Mouse (Mus musculus) liver, embryonic 16.5 days (tissue): ENCODE measurements around the gene Tbc1d24. TPM values are rescaled to one million over a fixed set of nuclear protein-coding genes. Genes with fewer than 3 reads are reported as not detected.

Source experiments
- ATAC-seq: fragments of 200-750 bp; cut with Nextera tagmentation; 2 replicates; pipeline ENCODE4 v1.8.0; 2017; ENCODE audit warnings: low read depth, mild to moderate bottlenecking, moderate number of reproducible peaks, moderate library complexity
- H3K27ac ChIP-seq: fragments of 300-500 bp; sonication (generic); 2 replicates; pipeline ENCODE4 v1.5.1; 2014; ENCODE audit warnings: mild to moderate bottlenecking, low read length
- H3K27me3 ChIP-seq: fragments of 300-500 bp; sonication (generic); 2 replicates; pipeline ENCODE4 v1.6.1; 2014; ENCODE audit warnings: low read depth, low read length, mixed read lengths; ENCODE audit not compliant: control insufficient read depth, insufficient read depth
- H3K36me3 ChIP-seq: fragments of 300-500 bp; sonication (generic); 2 replicates; pipeline ENCODE4 v1.6.1; 2014; ENCODE audit warnings: mild to moderate bottlenecking; ENCODE audit not compliant: control insufficient read depth, insufficient read depth
- H3K4me1 ChIP-seq: fragments of 300-500 bp; sonication (generic); 2 replicates; pipeline ENCODE4 v1.6.1; 2014; ENCODE audit warnings: low read depth, low read length, mixed read lengths; ENCODE audit not compliant: control insufficient read depth
- H3K4me2 ChIP-seq: fragments of 300-500 bp; sonication (generic); 2 replicates; pipeline ENCODE4 v1.6.1; 2014; ENCODE audit warnings: low read depth, low read length, mixed read lengths
- H3K4me3 ChIP-seq: fragments of 300-500 bp; sonication (generic); 2 replicates; pipeline ENCODE4 v1.5.1; 2014; ENCODE audit warnings: low read depth, mild to moderate bottlenecking, low read length
- H3K9ac ChIP-seq: fragments of 300-500 bp; sonication (generic); 2 replicates; pipeline ENCODE4 v1.6.1; 2014; ENCODE audit warnings: low read depth, low read length
- H3K9me3 ChIP-seq: fragments of 300-500 bp; sonication (generic); replicated peaks from 2 replicates; pipeline ENCODE4 v1.6.1; 2016; ENCODE audit warnings: low read length; ENCODE audit not compliant: control insufficient read depth
- WGBS: fragments of 180-500 bp; shearing (Covaris S2); extraction: QIAGEN DNeasy Blood & Tissue Kit; methylation state at CpG from one replicate; pipeline ENCODE4 v1.1.7; 2014; ENCODE audit not compliant: insufficient replicate concordance; 5-methylcytosine and 5-hydroxymethylcytosine counted together
- polyA plus RNA-seq: library from polyadenylated mRNA; unstranded; fragments of >200 nt; fragmentation: Nextera tagmentation; extraction: Ambion mirVana; gene quantifications from 2 replicates; pipeline ENCODE4 v1.2.1, GENCODE M21; 2015

The Tbc1d24 gene
- polyA plus RNA-seq, 1 experiment from 2014 or later = 7.4 TPM

GRCm38 (mm10) chr17:24206451-24207351 lies 1.3 kb upstream of the Tbc1d24 start:
- peak overlapping the region; percentile 100 for H3K4me2 ChIP-seq
- peak overlapping the region; percentile 93 for H3K27ac ChIP-seq
- peak overlapping the region; percentile 78 for H3K4me3 ChIP-seq
- H3K36me3 ChIP-seq = no peaks in the 10 kb centered on the region
- H3K9me3 ChIP-seq = no peaks in the 10 kb centered on the region
- peak; percentile 41 for ATAC-seq
- 4% methylated on average over 62 of the region's 62 CpGs for WGBS
- H3K27me3 ChIP-seq = peaks cover 11% of the 10 kb centered on the region
- H3K4me1 ChIP-seq = peaks cover 93% of the 10 kb centered on the region
- H3K9ac ChIP-seq = peak overlapping the region; percentile 87

- Histone ChIP-seq H3K9ac (peak overlapping the region; percentile 87), H3K4me3 (peak overlapping the region; percentile 78), H3K36me3 (no peaks in the 10 kb centered on the region), H3K27ac (peak overlapping the region; percentile 93), H3K4me2 (peak overlapping the region; percentile 100), H3K9me3 (no peaks in the 10 kb centered on the region), H3K4me1 (peaks cover 93% of the 10 kb centered on the region), H3K27me3 (peaks cover 6% of the 10 kb centered on the region; the same call in 1 of the 2 replicates)
- ATAC-seq = peak; percentile 2; the same call in 1 of the 2 replicates
- WGBS = 4% methylated on average over 15 of the region's 15 CpGs
Measured at GRCm38 (mm10) chr17:24205908-24206361, 573 bp upstream of the Tbc1d24 start.

GRCm38 (mm10) chr17:24204846-24205245 lies 516 bp downstream of the Tbc1d24 start:
- Histone ChIP-seq H3K9ac (peak overlapping the region; percentile 87), H3K27me3 (peaks cover 2% of the 10 kb centered on the region; the same call in 1 of the 2 replicates), H3K4me3 (peak overlapping the region; percentile 78), H3K27ac (peak overlapping the region; percentile 93), H3K4me1 (peaks cover 93% of the 10 kb centered on the region), H3K4me2 (peak overlapping the region; percentile 100), H3K36me3 (no peaks in the 10 kb centered on the region), H3K9me3 (no peaks in the 10 kb centered on the region)
- 3% methylated on average over 7 of the region's 7 CpGs for whole genome bisulfite sequencing
- no peak for ATAC-seq

- Histone ChIP-seq H3K36me3 (no peaks in the 10 kb centered on the region), H3K9ac (peak overlapping the region; percentile 87), H3K4me3 (peak overlapping the region; percentile 78), H3K27ac (peak overlapping the region; percentile 93), H3K9me3 (no peaks in the 10 kb centered on the region), H3K4me2 (peak overlapping the region; percentile 100), H3K4me1 (peaks cover 94% of the 10 kb centered on the region), H3K27me3 (peaks cover 2% of the 10 kb centered on the region; the same call in 1 of the 2 replicates)
- WGBS = 37% methylated on average over 3 of the region's 3 CpGs
- no peak for ATAC-seq
Measured at GRCm38 (mm10) chr17:24203611-24204534, 1.5 kb downstream of the Tbc1d24 start.

- peak overlapping the region; percentile 33 for H3K4me3 ChIP-seq
- peaks cover 94% of the 10 kb centered on the region for H3K4me1 ChIP-seq
- H3K9ac ChIP-seq = peak overlapping the region; percentile 50
- H3K36me3 ChIP-seq = no peaks in the 10 kb centered on the region
- H3K4me2 ChIP-seq = peak overlapping the region; percentile 100
- H3K9me3 ChIP-seq = no peaks in the 10 kb centered on the region
- WGBS = 20% methylated on average over 4 of the region's 4 CpGs
- ATAC-seq = peak; percentile 67
- H3K27me3 ChIP-seq = peaks cover 2% of the 10 kb centered on the region; the same call in 1 of the 2 replicates
- H3K27ac ChIP-seq = peak overlapping the region; percentile 93
Measured at GRCm38 (mm10) chr17:24203068-24203467, 2.3 kb downstream of the Tbc1d24 start.

DNA sequence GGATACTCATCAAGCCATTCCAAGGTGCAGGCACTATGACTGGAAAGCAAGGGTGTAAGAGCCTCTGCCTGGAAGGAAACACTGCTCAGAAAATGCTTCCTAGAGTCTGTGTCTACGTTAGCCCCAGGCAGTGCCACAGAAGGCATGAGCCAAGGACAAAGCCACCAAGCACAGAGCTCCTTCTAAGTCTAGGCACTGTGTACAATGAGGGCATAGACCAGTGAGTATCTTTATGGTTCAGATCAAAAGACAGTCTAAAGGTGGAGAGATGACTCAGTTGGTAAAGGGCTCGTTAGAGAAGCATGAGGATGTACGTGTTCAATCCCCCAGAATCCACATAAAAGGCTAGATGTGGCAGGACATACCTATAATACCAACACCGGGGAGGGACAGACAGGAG lies 4.3 kb downstream of the Tbc1d24 start:
- Histone ChIP-seq H3K36me3 (no peaks in the 10 kb centered on the region), H3K27ac (no peak overlapping the region), H3K4me1 (peaks cover 94% of the 10 kb centered on the region), H3K9me3 (no peaks in the 10 kb centered on the region), H3K4me3 (no peak overlapping the region), H3K27me3 (no peaks in the 10 kb centered on the region), H3K9ac (no peak overlapping the region), H3K4me2 (peak overlapping the region; percentile 100; the same call in 1 of the 2 replicates)
- WGBS = 62% methylated on average over 4 of the region's 4 CpGs
- no peak for ATAC-seq

- Histone ChIP-seq H3K27me3 (no peaks in the 10 kb centered on the region), H3K27ac (peak overlapping the region; percentile 80), H3K4me1 (peaks cover 96% of the 10 kb centered on the region), H3K9ac (peak overlapping the region; percentile 53), H3K4me2 (peak overlapping the region; percentile 49), H3K4me3 (peak overlapping the region; percentile 10; the same call in 1 of the 2 replicates), H3K9me3 (no peaks in the 10 kb centered on the region), H3K36me3 (no peaks in the 10 kb centered on the region)
- ATAC-seq = no peak
- 43% methylated on average over 4 of the region's 4 CpGs for WGBS
Measured at GRCm38 (mm10) chr17:24199741-24200140, 5.6 kb downstream of the Tbc1d24 start.

- Histone ChIP-seq H3K4me3 (peak overlapping the region; percentile 10), H3K27ac (peak overlapping the region; percentile 80), H3K9ac (peak overlapping the region; percentile 53), H3K27me3 (no peaks in the 10 kb centered on the region), H3K4me1 (peaks cover 96% of the 10 kb centered on the region), H3K4me2 (peak overlapping the region; percentile 49), H3K9me3 (no peaks in the 10 kb centered on the region), H3K36me3 (no peaks in the 10 kb centered on the region)
- 50% methylated on average over 4 of the region's 4 CpGs for WGBS
- peak; percentile 39 for ATAC-seq
Measured at GRCm38 (mm10) chr17:24199252-24199651, 6.1 kb downstream of the Tbc1d24 start.
